Mouse (Mus musculus) megakaryocyte-erythroid progenitor cell, adult 5-6 weeks (primary cell): ENCODE data around the gene Nprl2. TPM values are rescaled to one million over a fixed set of nuclear protein-coding genes. Genes with fewer than 3 reads are reported as not detected.
"Not testable (repeated sequence)": the region's sequence is repeated elsewhere in the genome, so short reads cannot be mapped to it uniquely, and the experiment has no call there.

Experiments used
- ATAC-seq: replicated peaks from 2 replicates; pipeline ENCODE4 v1.8.0; 2016; ENCODE audit warnings: mild to moderate bottlenecking, inconsistent platforms; ENCODE audit not compliant: severe bottlenecking, poor library complexity, low FRiP score, low TSS enrichment
- total RNA-seq, 2 experiments: library from RNA; stranded (forward) in 1 of 2; stranded (reverse) in 1 of 2; fragments of 200-1000, 215-1000 nt in 1 of 2; fragments of >200 nt in 1 of 2; fragmentation: Nextera tagmentation in 1 of 2; gene quantifications; 2 replicates each; pipeline ENCODE4 v1.2.3; 2014 to 2017

Nprl2 gene
- total RNA-seq, 2 experiments from 2014 or later: 8.7 to 14.8 TPM

DNA sequence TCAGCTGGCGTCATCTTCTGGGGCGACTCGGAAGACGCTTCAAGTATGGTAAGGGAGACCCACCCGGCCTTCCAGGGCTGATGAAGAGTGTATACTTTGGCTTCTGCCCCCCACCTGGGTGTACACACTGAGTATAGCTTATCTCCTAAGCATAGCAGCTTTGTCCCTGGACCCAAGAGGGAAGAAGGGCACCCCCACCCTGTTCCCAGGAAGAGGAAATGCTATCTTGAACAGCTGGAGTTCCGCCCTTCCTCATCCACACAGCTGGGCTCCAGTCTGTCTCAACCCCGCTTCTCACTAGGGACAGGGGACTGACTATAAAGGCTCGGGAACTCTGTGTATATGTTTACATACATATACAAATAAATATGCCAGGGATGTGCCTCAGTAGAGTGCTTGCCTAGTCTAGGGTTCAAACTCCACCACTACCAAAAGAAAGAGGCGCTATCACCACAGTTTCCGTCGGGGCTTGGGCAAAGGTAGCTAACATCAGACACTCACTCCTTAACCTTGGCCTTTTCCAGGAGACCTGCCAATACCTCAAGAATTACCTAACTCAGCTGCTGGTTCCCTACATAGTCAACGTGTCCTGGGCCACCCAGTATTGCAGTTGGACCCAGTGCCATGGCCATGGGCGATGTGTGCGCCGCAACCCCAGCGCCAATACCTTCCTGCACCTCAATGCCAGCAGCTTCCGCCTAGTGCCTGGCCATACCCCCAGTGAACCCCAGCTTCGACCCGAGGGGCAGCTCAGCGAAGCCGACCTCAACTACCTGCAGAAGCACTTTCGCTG, 29.7 kb downstream of the Nprl2 start:
- ATAC-seq: no peak

GRCm38 (mm10) chr9:107572327-107572662, 30.3 kb downstream of the Nprl2 start:
- ATAC-seq: no peak

GRCm38 (mm10) chr9:107573774-107574173, 31.7 kb downstream of the Nprl2 start:
- ATAC-seq: not testable (repeated sequence)

DNA sequence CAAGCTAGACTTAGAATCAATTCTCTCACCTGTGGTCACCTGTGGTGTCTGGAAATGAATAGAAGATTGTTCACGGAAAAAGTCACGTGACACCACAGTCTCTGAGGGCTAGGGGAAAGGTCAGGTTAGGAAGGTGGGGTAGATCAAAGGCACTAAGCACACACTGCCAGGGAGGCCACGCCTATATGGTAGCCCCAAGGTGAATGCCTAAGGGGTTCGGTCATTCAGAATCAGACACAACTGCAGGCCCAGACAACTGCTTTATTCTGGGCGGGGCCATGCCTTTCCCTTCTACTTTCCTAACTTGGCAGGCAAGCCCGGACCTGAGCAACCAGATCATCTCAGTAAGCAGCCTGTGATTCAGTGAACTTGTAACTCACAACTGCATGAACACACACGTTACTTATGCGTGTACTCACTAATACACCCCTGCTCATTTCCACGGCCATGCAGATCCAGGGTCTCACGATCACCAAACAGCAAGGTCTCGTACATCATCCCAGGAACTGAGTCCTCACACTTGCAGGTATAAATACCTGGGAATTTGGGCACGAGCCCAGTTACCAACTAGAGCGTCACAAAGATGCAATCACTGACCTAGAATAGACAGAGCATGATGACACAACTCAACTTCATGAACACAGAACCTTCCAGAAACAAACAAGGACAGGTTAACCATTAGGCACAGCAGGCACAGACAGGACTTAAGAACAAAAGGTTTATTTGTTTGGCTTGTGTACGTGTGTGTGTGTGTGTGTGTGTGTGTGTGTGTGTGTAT, 33.7 kb downstream of the Nprl2 start:
- ATAC-seq: no peak

GRCm38 (mm10) chr9:107576357-107577107, 34.5 kb downstream of the Nprl2 start, which contains the start of gene Hyal1:
Gene Hyal1, plus strand, starts transcription at chr9:107576927.
- peak; percentile 77 for ATAC-seq

- ATAC-seq: no peak
These were observed 35.8 kb downstream of the Nprl2 start for GRCm38 (mm10) chr9:107577871-107578270.

DNA sequence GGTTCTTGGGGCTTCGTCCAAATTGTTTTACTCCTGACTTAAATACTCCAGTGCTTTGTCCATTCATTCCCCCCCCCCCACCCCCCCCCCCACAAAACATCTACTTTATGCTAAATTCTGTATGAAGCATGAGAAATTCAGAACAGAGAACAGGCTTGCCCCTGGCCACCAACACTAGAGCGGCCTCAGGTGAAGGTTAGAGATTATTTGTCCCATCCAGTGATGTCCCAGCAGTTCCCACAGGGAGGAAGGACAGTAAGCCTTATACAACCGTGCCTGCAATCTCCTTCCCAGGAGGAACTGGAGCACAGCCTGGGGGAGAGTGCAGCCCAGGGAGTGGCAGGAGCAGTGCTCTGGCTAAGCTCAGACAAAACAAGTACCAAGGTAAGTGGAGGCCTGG, 36.6 kb downstream of the Nprl2 start, which contains the start of gene Naa80:
Gene Naa80 (plus strand): TSS at position 301 of the 400 bp plus-strand sequence.
- no peak for ATAC-seq

DNA sequence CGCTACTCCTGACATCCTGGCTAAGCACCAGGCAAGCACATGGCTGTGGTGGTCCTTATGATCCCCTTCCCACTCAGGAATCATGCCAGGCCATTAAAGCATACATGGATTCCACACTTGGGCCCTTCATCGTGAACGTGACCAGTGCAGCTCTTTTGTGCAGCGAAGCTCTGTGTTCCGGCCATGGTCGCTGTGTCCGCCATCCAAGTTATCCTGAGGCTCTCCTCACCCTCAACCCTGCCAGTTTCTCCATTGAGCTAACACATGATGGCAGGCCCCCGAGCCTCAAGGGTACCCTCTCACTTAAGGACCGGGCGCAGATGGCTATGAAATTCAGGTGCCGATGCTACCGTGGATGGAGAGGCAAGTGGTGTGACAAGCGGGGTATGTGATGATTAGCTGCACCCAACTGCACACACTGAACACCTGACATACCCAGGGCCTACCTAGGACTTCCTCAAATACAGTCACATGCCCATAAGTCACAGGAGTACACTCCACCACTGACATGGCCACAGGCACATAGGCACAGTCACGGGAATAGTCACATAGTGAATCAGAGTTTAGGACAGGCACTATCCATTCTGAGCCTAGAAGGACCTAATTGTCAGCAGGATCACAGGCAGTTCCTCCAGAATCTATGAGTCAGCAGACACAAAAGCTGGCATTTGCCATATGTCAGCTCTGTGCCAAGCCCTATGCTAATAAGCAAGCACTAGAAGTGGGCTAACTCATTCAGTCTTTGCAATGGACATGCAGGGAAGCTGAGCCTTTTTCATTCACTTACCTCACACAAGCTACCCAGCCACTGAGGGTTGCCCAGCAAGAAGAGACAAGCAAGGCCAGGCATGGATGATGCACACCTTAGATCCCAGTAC, 37.2 kb downstream of the Nprl2 start:
- no peak for ATAC-seq

- ATAC-seq: peak; percentile 84
These were observed 38.7 kb downstream of the Nprl2 start, which contains the start of gene Hyal3 for GRCm38 (mm10) chr9:107580501-107581317. Gene Hyal3, plus strand, starts transcription at chr9:107580818.

DNA sequence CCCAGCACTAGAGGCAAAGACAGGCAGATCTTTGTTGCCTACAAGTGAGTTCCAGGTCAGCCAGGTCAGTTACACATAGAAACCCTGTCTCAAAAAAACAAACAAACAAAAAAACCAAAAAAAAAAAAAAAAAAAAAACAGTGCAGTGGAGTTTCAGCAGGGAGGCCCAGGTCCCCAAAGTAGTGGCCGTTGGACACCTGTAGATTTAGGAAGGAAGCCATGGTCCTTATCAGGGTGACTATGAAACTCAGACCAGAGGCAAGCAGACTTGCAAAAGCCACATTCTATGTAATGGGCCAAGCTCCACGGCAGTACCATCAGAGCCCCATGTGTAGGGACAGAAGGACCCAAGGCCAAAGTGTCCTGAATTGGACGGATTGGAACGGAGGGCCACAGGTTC, 39.6 kb downstream of the Nprl2 start:
- no peak for ATAC-seq

DNA sequence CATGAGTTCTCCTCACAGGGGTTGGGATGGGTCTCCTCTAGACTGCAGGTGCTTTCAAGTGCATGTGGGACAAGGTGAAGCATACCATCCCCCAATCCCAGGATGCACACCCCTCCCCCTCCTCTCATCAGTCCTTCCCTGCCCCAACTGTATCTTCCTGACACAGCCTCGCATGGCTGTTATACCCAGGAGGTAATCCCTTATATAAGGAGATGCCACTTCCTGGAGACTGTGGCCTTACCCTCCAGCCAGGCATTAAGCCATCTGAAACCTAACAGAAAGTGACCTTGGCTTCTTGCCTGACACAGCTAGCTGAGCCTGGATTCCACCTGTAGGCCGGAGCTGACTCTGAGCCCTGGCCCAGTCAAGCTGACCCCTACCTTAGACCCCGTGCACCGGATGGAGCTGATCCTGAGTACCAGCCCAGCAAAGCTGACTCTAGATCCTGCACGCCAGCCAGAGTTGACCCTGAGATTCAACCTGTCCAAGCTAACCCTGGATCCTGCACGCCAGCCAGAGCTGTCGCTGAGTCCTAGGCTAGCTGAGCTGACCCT, 40.6 kb downstream of the Nprl2 start:
- no peak for ATAC-seq

- ATAC-seq: no peak
These were observed 41.1 kb downstream of the Nprl2 start for GRCm38 (mm10) chr9:107583174-107583573.

DNA sequence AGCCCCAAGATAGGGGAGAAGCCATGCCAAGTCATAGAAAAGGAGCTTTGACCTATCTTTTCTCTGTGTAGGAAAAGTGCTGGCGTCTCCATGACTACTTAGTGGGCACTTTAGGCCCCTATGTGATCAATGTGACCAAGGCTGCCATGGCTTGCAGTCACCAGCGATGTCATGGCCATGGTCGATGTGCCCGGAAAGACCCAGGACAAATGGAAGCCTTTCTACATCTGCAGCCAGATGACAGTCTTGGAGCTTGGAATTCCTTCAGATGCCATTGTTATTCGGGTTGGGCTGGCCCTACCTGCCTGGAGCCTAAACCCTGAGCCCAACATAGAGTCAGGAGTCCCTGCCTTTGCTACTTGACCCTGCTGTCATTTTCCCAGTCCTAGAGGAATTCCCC, 44.5 kb downstream of the Nprl2 start:
- no peak for ATAC-seq

DNA sequence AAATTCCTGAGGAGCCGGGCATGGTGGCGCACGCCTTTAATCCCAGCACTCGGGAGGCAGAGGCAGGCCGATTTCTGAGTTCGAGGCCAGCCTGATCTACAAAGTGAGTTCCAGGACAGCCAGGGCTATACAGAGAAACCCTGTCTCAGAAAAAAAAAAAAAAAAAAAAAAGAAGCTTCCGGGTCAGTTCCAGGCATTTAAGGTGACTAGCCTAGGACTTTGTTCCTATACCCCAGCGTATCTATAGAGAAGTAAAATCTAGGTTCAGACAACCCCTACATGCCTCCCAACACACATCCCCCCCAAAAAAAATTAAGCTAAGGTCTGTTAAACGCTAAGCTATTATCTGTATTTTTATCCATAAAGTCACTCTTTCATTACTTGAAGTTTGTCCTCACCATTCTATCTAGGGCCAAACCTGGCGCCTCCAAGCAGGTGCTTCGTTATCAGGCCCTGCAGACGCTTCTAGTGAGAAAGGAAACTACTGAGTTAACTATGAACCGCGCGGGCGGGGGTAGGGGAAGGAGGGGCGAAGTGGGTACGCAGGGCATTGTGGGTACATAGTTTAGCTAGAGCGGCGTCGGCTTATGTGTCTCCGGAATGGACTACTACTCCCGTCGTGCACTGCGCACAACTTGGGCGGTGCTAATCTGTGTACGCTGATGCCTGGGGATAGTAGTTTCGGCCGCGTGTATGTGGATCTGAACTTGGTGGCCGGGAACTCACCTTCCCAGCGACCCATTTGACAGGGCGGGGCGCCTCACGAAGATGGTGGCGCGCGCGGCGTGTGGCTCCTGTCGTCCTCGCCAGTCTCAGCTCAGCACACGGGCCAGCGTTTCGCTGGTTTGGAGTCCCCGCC, 45.2 kb downstream of the Nprl2 start, which contains the start of gene Ifrd2:
Gene Ifrd2 (plus strand): TSS at position 669 of the 859 bp plus-strand sequence.
- peak; percentile 74 for ATAC-seq

DNA sequence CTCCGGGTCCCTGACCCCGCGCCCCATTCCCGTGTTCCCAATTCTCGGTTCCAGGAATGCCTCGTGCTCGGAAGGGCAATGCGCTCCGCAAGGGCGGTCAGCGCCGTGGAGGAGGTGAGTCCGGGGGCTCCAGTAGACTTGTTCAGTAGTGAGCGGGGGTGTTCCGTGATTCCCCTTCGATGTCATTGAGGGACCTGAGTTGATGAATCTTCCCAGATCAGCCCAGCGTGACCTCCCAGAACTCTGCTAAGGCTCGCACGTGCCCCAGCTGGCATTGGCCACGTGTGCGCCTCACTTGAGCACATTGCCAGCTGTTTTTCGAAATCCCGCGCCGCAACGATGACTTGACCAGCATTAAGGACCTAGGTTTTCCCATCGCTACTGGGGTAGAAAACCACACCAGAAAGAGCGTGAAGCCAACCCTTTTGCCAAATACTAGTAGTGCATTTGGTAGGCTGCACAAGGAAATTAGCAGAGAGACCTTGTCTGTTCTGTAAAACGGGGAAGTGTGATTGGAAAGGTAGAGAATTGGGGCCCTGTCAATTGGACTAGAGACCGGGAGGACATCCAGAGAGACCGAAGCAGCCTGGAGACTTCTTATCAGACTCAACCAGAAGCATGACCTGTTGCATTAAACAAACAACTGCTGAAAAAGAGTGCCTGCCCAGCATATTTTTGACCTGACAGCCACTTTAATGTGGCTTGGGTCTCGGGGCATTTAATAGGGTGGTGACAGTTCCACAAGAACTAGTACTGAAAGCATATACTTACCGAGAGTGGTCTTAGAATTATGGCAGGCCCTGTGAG, 46.0 kb downstream of the Nprl2 start:
- ATAC-seq: peak; percentile 25
